Mouse (Mus musculus) midbrain, postnatal 0 days (tissue): ENCODE data around the gene Serpina1f. TPM values are rescaled to one million over a fixed set of nuclear protein-coding genes. Genes with fewer than 3 reads are reported as not detected.

Experiments used
- ATAC-seq: fragments of 200-750 bp; cut with Nextera tagmentation; 2 replicates; pipeline ENCODE4 v1.8.0; 2017; ENCODE audit warnings: moderate number of reproducible peaks, mild to moderate bottlenecking, moderate TSS enrichment, moderate library complexity; ENCODE audit not compliant: low FRiP score
- DNase-seq: peaks from one replicate; pipeline ENCODE4 v3.0.0-alpha.2; 2015; ENCODE audit warnings: low spot score
- H3K27ac ChIP-seq: fragments of 300-500 bp; sonication (generic); 2 replicates; pipeline ENCODE4 v1.5.1; 2014; ENCODE audit warnings: low read depth, mild to moderate bottlenecking, low read length, mixed read lengths
- H3K27me3 ChIP-seq: fragments of 300-500 bp; sonication (generic); 2 replicates; pipeline ENCODE4 v1.6.1; 2014; ENCODE audit warnings: low read length, control low read depth, mixed read lengths; ENCODE audit not compliant: insufficient read depth
- H3K36me3 ChIP-seq: fragments of 300-500 bp; sonication (generic); 2 replicates; pipeline ENCODE4 v1.6.1; 2014; ENCODE audit warnings: low read length, control low read depth, mixed read lengths; ENCODE audit not compliant: insufficient read depth
- H3K4me1 ChIP-seq: fragments of 300-500 bp; sonication (generic); 2 replicates; pipeline ENCODE4 v1.6.1; 2014; ENCODE audit warnings: mild to moderate bottlenecking, control low read depth, antibody characterized with exemption, low read length, mixed read lengths; ENCODE audit not compliant: insufficient read depth
- H3K4me2 ChIP-seq: fragments of 300-500 bp; sonication (generic); 2 replicates; pipeline ENCODE4 v1.6.1; 2014; ENCODE audit warnings: low read depth, mild to moderate bottlenecking, low read length, mixed read lengths; ENCODE audit not compliant: poor library complexity, severe bottlenecking
- H3K4me3 ChIP-seq: fragments of 300-500 bp; sonication (generic); 2 replicates; pipeline ENCODE4 v1.5.1; 2014; ENCODE audit warnings: low read depth, mild to moderate bottlenecking, low read length, moderate library complexity
- H3K9ac ChIP-seq: fragments of 300-500 bp; sonication (generic); replicated peaks from 2 replicates; pipeline ENCODE4 v1.6.1; 2014; ENCODE audit warnings: mild to moderate bottlenecking, low read length, moderate library complexity, mixed read lengths; ENCODE audit not compliant: poor library complexity, severe bottlenecking
- H3K9me3 ChIP-seq: fragments of 300-500 bp; sonication (generic); 2 replicates; pipeline ENCODE4 v1.6.1; 2016; ENCODE audit warnings: low read length, control low read depth
- CTCF ChIP-seq: IDR thresholded peaks from 2 replicates; pipeline ENCODE4 v1.5.1; 2016; ENCODE audit warnings: antibody characterized with exemption, mild to moderate bottlenecking
- WGBS: fragments of 180-500 bp; shearing (Covaris S2); extraction: QIAGEN DNeasy Blood & Tissue Kit; methylation state at CpG from one replicate; pipeline ENCODE4 v1.1.7; 2014; 5-methylcytosine and 5-hydroxymethylcytosine counted together
- polyA plus RNA-seq: library from polyadenylated mRNA; unstranded; fragments of >200 nt; fragmentation: Nextera tagmentation; extraction: Ambion mirVana; gene quantifications from 2 replicates; pipeline ENCODE4 v1.2.1, GENCODE M21; 2015
- total RNA-seq: library from RNA; depleted of rRNA; stranded (reverse); fragments of >200 nt; gene quantifications from 2 replicates; pipeline ENCODE4 v1.2.3, GENCODE M21; 2014

Serpina1f gene
- total and polyA plus RNA-seq, 2 experiments from 2014 or later = not detected

DNA sequence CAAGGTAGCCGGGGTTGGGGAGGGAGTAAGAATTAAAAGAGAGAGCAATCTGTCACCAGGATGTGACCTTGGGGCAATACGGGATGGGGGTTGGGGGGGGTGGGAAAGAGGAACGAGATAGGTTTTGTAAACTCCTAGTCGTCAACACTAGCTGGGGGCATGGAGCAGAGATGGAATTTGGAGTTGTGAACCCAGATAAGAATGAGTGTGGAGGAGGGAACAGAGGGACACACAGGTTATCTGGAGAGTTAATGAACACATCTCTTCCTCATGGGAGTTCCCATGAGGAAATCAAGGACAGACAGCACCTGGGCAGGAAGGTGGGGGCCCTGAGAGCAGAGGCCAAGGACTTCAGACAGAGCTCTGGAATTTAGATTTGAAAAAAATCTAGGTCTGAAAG is 10.8 kb upstream of the Serpina1f start:
- 84% methylated on average over 4 of the region's 4 CpGs for WGBS
- ATAC-seq = no peak
- H3K9ac ChIP-seq = no peak overlapping the region

DNA sequence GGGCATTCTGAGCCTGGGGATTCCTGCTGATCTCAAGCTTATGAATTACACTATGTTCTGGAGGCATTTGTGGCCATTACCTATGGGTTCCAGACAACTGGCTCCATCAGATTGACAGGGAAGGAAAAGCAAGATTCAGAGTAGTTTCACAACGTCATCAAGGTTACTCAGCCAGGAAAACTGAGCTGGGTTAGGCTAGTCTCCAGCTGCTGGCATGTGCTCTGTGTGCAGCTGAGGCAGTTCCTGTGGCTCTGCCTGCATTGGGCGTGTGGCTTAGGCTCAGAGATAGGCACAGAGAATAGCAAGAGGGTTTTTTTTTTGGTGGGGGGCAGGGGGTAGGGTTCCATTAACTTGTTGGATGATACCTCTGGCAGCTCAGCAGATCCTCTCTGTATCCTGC is 10.2 kb upstream of the Serpina1f start:
- no peak overlapping the region for H3K27ac ChIP-seq
- no peak overlapping the region for H3K4me2 ChIP-seq
- DNase-seq (no peak), ATAC-seq (no peak)
- H3K9me3 ChIP-seq = no peaks in the 10 kb centered on the region
- no peak overlapping the region for H3K9ac ChIP-seq
- H3K27me3 ChIP-seq = no peaks in the 10 kb centered on the region
- 71% methylated on average over 2 of the region's 2 CpGs for WGBS
- H3K4me1 ChIP-seq = no peaks in the 10 kb centered on the region
- H3K36me3 ChIP-seq = no peaks in the 10 kb centered on the region
- no peak overlapping the region for H3K4me3 ChIP-seq
- no peak for TF ChIP-seq CTCF

More for the DNA sequence above, 10.8 kb upstream of the Serpina1f start:
- Histone ChIP-seq H3K4me3 (no peak overlapping the region), H3K9me3 (no peaks in the 10 kb centered on the region), H3K27me3 (no peaks in the 10 kb centered on the region), H3K36me3 (no peaks in the 10 kb centered on the region), H3K27ac (no peak overlapping the region), H3K4me2 (no peak overlapping the region), H3K4me1 (no peaks in the 10 kb centered on the region)
- DNase-seq = no peak
- TF ChIP-seq CTCF = no peak

DNA sequence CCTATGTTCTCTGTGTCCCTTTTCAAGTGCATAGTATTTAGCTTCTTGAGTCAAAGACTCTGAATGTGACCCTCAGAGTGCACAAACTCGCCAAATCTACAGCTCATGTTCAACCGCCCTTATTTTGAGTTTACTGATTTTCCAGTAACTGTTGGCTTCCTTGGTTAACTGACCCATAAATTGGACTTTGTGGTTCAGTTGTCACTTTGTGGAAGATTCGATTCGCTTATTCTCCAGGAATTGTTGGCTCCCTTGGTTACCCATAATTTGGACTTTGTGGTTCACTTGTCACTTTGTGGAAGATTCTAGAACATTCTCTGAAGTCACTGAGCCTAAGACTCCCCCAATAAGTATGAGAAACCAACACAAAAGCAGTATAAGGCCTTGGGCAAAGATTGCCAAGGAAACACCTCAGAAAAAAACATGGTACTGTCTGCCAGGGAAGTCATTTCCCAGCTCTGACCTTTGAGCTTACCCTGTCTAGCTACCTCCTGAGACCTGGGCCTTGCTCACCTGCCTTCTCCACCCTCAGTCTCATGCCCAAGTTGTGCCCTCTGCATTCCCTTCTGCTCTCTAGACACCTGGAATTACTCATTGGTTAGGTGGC is 4.9 kb upstream of the Serpina1f start:
- no peak overlapping the region for H3K27ac ChIP-seq
- H3K4me2 ChIP-seq = no peak overlapping the region
- no peak overlapping the region for H3K4me3 ChIP-seq
- 83% methylated on average over 4 of the region's 4 CpGs for WGBS
- ATAC-seq (no peak), DNase-seq (no peak)
- no peak overlapping the region for H3K9ac ChIP-seq
- H3K27me3 ChIP-seq = no peaks in the 10 kb centered on the region
- H3K9me3 ChIP-seq = no peaks in the 10 kb centered on the region
- H3K36me3 ChIP-seq = no peaks in the 10 kb centered on the region
- no peaks in the 10 kb centered on the region for H3K4me1 ChIP-seq
- no peak for TF ChIP-seq CTCF

GRCm38 (mm10) chr12:103688221-103688814 is 7.0 kb downstream of the Serpina1f start:
- no peak overlapping the region for H3K27ac ChIP-seq
- no peaks in the 10 kb centered on the region for H3K27me3 ChIP-seq
- no peaks in the 10 kb centered on the region for H3K4me1 ChIP-seq
- no peak overlapping the region for H3K9ac ChIP-seq
- H3K4me2 ChIP-seq = no peak overlapping the region
- ATAC-seq (no peak), DNase-seq (no peak)
- WGBS = 71% methylated on average over 3 of the region's 3 CpGs
- no peaks in the 10 kb centered on the region for H3K9me3 ChIP-seq
- no peak for TF ChIP-seq CTCF
- no peak overlapping the region for H3K4me3 ChIP-seq
- H3K36me3 ChIP-seq = no peaks in the 10 kb centered on the region

- no peak overlapping the region for H3K4me3 ChIP-seq
- no peaks in the 10 kb centered on the region for H3K9me3 ChIP-seq
- no peak overlapping the region for H3K4me2 ChIP-seq
- no peaks in the 10 kb centered on the region for H3K4me1 ChIP-seq
- H3K27me3 ChIP-seq = no peaks in the 10 kb centered on the region
- H3K9ac ChIP-seq = no peak overlapping the region
- no peak for DNase-seq
- H3K27ac ChIP-seq = no peak overlapping the region
- no peak for TF ChIP-seq CTCF
- no peaks in the 10 kb centered on the region for H3K36me3 ChIP-seq
- ATAC-seq = no peak
- WGBS = 64% methylated on average over 7 of the region's 7 CpGs
Observed at GRCm38 (mm10) chr12:103687021-103687420, 8.3 kb downstream of the Serpina1f start.

DNA sequence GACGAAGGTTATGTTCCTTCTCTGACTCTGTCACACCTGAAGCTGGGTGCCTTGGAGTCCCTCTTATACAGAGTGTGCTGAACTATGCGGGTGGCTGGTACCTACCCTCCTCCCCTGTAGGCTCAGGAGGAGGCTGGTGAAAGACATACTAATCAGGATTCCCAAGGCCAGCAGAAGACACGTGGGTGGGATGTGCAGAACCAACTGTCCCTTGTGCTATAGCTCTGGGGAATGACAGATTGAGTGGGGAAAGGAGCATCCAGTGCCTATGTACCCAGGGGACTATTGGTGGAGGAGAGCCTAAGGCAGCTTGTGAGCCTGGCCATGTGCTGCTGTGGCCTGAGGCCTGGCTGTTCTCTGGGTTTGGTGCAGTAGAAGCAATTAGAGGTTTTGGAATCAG is 9.3 kb downstream of the Serpina1f start:
- no peaks in the 10 kb centered on the region for H3K4me1 ChIP-seq
- no peak overlapping the region for H3K4me2 ChIP-seq
- DNase-seq = no peak
- H3K9me3 ChIP-seq = no peaks in the 10 kb centered on the region
- 83% methylated on average over 3 of the region's 3 CpGs for WGBS
- no peak overlapping the region for H3K9ac ChIP-seq
- no peaks in the 10 kb centered on the region for H3K36me3 ChIP-seq
- H3K4me3 ChIP-seq = no peak overlapping the region
- TF ChIP-seq CTCF = no peak
- H3K27ac ChIP-seq = no peak overlapping the region
- H3K27me3 ChIP-seq = no peaks in the 10 kb centered on the region
- ATAC-seq = no peak
